Mouse (Mus musculus) liver, embryonic 16.5 days (tissue): ENCODE data around the gene Gm17689. TPM values are rescaled to one million over a fixed set of nuclear protein-coding genes. Genes with fewer than 3 reads are reported as not detected.

Source experiments
- ATAC-seq: fragments of 200-750 bp; cut with Nextera tagmentation; 2 replicates; pipeline ENCODE4 v1.8.0; 2017; ENCODE audit warnings: low read depth, mild to moderate bottlenecking, moderate number of reproducible peaks, moderate library complexity
- H3K27ac ChIP-seq: fragments of 300-500 bp; sonication (generic); 2 replicates; pipeline ENCODE4 v1.5.1; 2014; ENCODE audit warnings: mild to moderate bottlenecking, low read length
- H3K27me3 ChIP-seq: fragments of 300-500 bp; sonication (generic); 2 replicates; pipeline ENCODE4 v1.6.1; 2014; ENCODE audit warnings: low read depth, low read length, mixed read lengths; ENCODE audit not compliant: control insufficient read depth, insufficient read depth
- H3K36me3 ChIP-seq: fragments of 300-500 bp; sonication (generic); 2 replicates; pipeline ENCODE4 v1.6.1; 2014; ENCODE audit warnings: mild to moderate bottlenecking; ENCODE audit not compliant: control insufficient read depth, insufficient read depth
- H3K4me1 ChIP-seq: fragments of 300-500 bp; sonication (generic); 2 replicates; pipeline ENCODE4 v1.6.1; 2014; ENCODE audit warnings: low read depth, low read length, mixed read lengths; ENCODE audit not compliant: control insufficient read depth
- H3K4me2 ChIP-seq: fragments of 300-500 bp; sonication (generic); 2 replicates; pipeline ENCODE4 v1.6.1; 2014; ENCODE audit warnings: low read depth, low read length, mixed read lengths
- H3K4me3 ChIP-seq: fragments of 300-500 bp; sonication (generic); 2 replicates; pipeline ENCODE4 v1.5.1; 2014; ENCODE audit warnings: low read depth, mild to moderate bottlenecking, low read length
- H3K9ac ChIP-seq: fragments of 300-500 bp; sonication (generic); 2 replicates; pipeline ENCODE4 v1.6.1; 2014; ENCODE audit warnings: low read depth, low read length
- H3K9me3 ChIP-seq: fragments of 300-500 bp; sonication (generic); replicated peaks from 2 replicates; pipeline ENCODE4 v1.6.1; 2016; ENCODE audit warnings: low read length; ENCODE audit not compliant: control insufficient read depth
- WGBS: fragments of 180-500 bp; shearing (Covaris S2); extraction: QIAGEN DNeasy Blood & Tissue Kit; methylation state at CpG from one replicate; pipeline ENCODE4 v1.1.7; 2014; ENCODE audit not compliant: insufficient replicate concordance; 5-methylcytosine and 5-hydroxymethylcytosine counted together
- polyA plus RNA-seq: library from polyadenylated mRNA; unstranded; fragments of >200 nt; fragmentation: Nextera tagmentation; extraction: Ambion mirVana; gene quantifications from 2 replicates; pipeline ENCODE4 v1.2.1, GENCODE M21; 2015

Gene Gm17689
- not detected in 2 replicates for polyA plus RNA-seq

- ATAC-seq: no peak
- Histone ChIP-seq H3K4me3 (no peak within 1 kb of the TSS), H3K9ac (no peak within 1 kb of the TSS), H3K27ac (no peak within 1 kb of the TSS), H3K4me1 (no peaks in the 10 kb centered on the region), H3K9me3 (no peaks in the 10 kb centered on the region), H3K27me3 (no peaks in the 10 kb centered on the region), H3K4me2 (no peak within 1 kb of the TSS), H3K36me3 (no peaks in the 10 kb centered on the region)
- WGBS: 57% methylated on average over 1 of the region's 1 CpGs
Observed at GRCm38 (mm10) chr9:36582535-36582934, at the start of gene Gm17689. Gene Gm17689, minus strand, starts transcription at chr9:36582635.

GRCm38 (mm10) chr9:36541863-36542262, 40.6 kb downstream of the Gm17689 start, which contains the start of gene Gm5615:
Gene Gm5615, minus strand, starts transcription at chr9:36541963.
- Histone ChIP-seq H3K9ac (no peak within 1 kb of the TSS), H3K4me1 (no peaks in the 10 kb centered on the region), H3K9me3 (peaks cover 2% of the 10 kb centered on the region; the same call in 1 of the 2 replicates), H3K27me3 (no peaks in the 10 kb centered on the region), H3K4me3 (no peak within 1 kb of the TSS), H3K27ac (no peak within 1 kb of the TSS), H3K4me2 (no peak within 1 kb of the TSS), H3K36me3 (no peaks in the 10 kb centered on the region)
- WGBS: 67% methylated on average over 2 of the region's 2 CpGs
- ATAC-seq: no peak

Other genes starting within 250 kb of the Gm17689 start
- gene Gm7257, start 150.8 kb downstream of the Gm17689 start, polyA plus RNA-seq: not detected in 2 replicates
- gene Gm9513, start 107.0 kb downstream of the Gm17689 start, polyA plus RNA-seq: not detected in 2 replicates
- not detected in 2 replicates for gene Gm5615, start 40.7 kb downstream of the Gm17689 start, polyA plus RNA-seq
- gene A630095E13Rik, start 60.7 kb upstream of the Gm17689 start, polyA plus RNA-seq: not detected in 2 replicates
- not detected in 2 replicates for gene Acrv1, start 110.6 kb upstream of the Gm17689 start, polyA plus RNA-seq
- gene Chek1, start 144.4 kb upstream of the Gm17689 start, polyA plus RNA-seq: 15.3 and 15.6 TPM in 2 replicates
- 192 and 201 TPM in 2 replicates for gene Stt3a, start 185.0 kb upstream of the Gm17689 start, polyA plus RNA-seq
- gene Ei24, start 214.8 kb upstream of the Gm17689 start, polyA plus RNA-seq: 25.3 and 26.2 TPM in 2 replicates
- 0.08 and 0.12 TPM in 2 replicates for gene Fez1, start 239.2 kb upstream of the Gm17689 start, polyA plus RNA-seq